Mouse (Mus musculus): ENCODE measurements around the gene Grk3. TPM values are rescaled to one million over a fixed set of nuclear protein-coding genes. Genes with fewer than 3 reads are reported as not detected.

The Grk3 gene
- polyA plus RNA-seq, 1 experiment from 2014 or later, result 2.2 TPM

GRCm38 (mm10) chr5:112935436-112935835 lies 80.2 kb downstream of the Grk3 start:
- H3K27ac ChIP-seq (replicated peaks), result no peak overlapping the region
- ATAC-seq (ENCODE audit: insufficient read depth), result no peak
- no peak overlapping the region for H3K4me3 ChIP-seq (replicated peaks)
- H3K9me3 ChIP-seq (replicated peaks), result no peaks in the 10 kb centered on the region
- no peaks in the 10 kb centered on the region for H3K27me3 ChIP-seq
- H3K9ac ChIP-seq, result no peak overlapping the region
- WGBS (ENCODE audit: insufficient replicate concordance), result 73% methylated on average over 8 of the region's 8 CpGs
- no peak overlapping the region for H3K4me2 ChIP-seq
- no peaks in the 10 kb centered on the region for H3K4me1 ChIP-seq (replicated peaks)
- H3K36me3 ChIP-seq (replicated peaks), result 0 out of 2 replicates have a peak, but pooled peaks cover 10% of the 10 kb centered on the region

- H3K27me3 ChIP-seq, result no peaks in the 10 kb centered on the region
- H3K4me3 ChIP-seq (replicated peaks), result no peak overlapping the region
- H3K27ac ChIP-seq (replicated peaks), result no peak overlapping the region
- no peak overlapping the region for H3K9ac ChIP-seq
- H3K9me3 ChIP-seq (replicated peaks), result no peaks in the 10 kb centered on the region
- H3K4me1 ChIP-seq (replicated peaks), result no peaks in the 10 kb centered on the region
- ATAC-seq (ENCODE audit: insufficient read depth), result no peak
- 72% methylated on average over 11 of the region's 11 CpGs for WGBS (ENCODE audit: insufficient replicate concordance)
- 0 out of 2 replicates have a peak, but pooled peaks cover 7% of the 10 kb centered on the region for H3K36me3 ChIP-seq (replicated peaks)
- H3K4me2 ChIP-seq, result no peak overlapping the region
These were observed 82.6 kb downstream of the Grk3 start for GRCm38 (mm10) chr5:112932878-112933567.

GRCm38 (mm10) chr5:112931901-112932300 lies 83.7 kb downstream of the Grk3 start:
- Histone ChIP-seq H3K27ac (replicated peaks) (no peak overlapping the region), H3K9me3 (replicated peaks) (no peaks in the 10 kb centered on the region), H3K9ac (no peak overlapping the region), H3K27me3 (no peaks in the 10 kb centered on the region), H3K4me2 (no peak overlapping the region), H3K4me3 (replicated peaks) (no peak overlapping the region), H3K36me3 (replicated peaks) (0 out of 2 replicates have a peak, but pooled peaks cover 7% of the 10 kb centered on the region), H3K4me1 (replicated peaks) (no peaks in the 10 kb centered on the region)
- ATAC-seq (ENCODE audit: insufficient read depth), result no peak
- WGBS (ENCODE audit: insufficient replicate concordance), result 65% methylated on average over 5 of the region's 5 CpGs

GRCm38 (mm10) chr5:112928201-112928881 lies 87.2 kb downstream of the Grk3 start:
- no peak overlapping the region for H3K27ac ChIP-seq (replicated peaks)
- H3K4me1 ChIP-seq (replicated peaks), result no peaks in the 10 kb centered on the region
- no peak overlapping the region for H3K9ac ChIP-seq
- no peaks in the 10 kb centered on the region for H3K9me3 ChIP-seq (replicated peaks)
- WGBS (ENCODE audit: insufficient replicate concordance), result 51% methylated on average over 10 of the region's 10 CpGs
- no peak for ATAC-seq (ENCODE audit: insufficient read depth)
- H3K27me3 ChIP-seq, result no peaks in the 10 kb centered on the region
- no peak overlapping the region for H3K4me3 ChIP-seq (replicated peaks)
- 0 out of 2 replicates have a peak, but pooled peaks cover 3% of the 10 kb centered on the region for H3K36me3 ChIP-seq (replicated peaks)
- no peak overlapping the region for H3K4me2 ChIP-seq

- 0 out of 2 replicates have a peak, but pooled peaks cover 3% of the 10 kb centered on the region for H3K36me3 ChIP-seq (replicated peaks)
- H3K4me3 ChIP-seq (replicated peaks), result no peak overlapping the region
- no peak overlapping the region for H3K27ac ChIP-seq (replicated peaks)
- no peaks in the 10 kb centered on the region for H3K27me3 ChIP-seq
- H3K4me1 ChIP-seq (replicated peaks), result peaks cover 4% of the 10 kb centered on the region; the same call in 1 of the 2 replicates
- no peak overlapping the region for H3K9ac ChIP-seq
- ATAC-seq (ENCODE audit: insufficient read depth), result no peak
- WGBS (ENCODE audit: insufficient replicate concordance), result 83% methylated on average over 5 of the region's 5 CpGs
- H3K9me3 ChIP-seq (replicated peaks), result no peaks in the 10 kb centered on the region
- no peak overlapping the region for H3K4me2 ChIP-seq
These were observed 90.2 kb downstream of the Grk3 start for GRCm38 (mm10) chr5:112925422-112925821.

- ATAC-seq (ENCODE audit: insufficient read depth), result no peak
- WGBS (ENCODE audit: insufficient replicate concordance), result 74% methylated on average over 8 of the region's 8 CpGs
- H3K4me2 ChIP-seq, result no peak overlapping the region
- no peak overlapping the region for H3K27ac ChIP-seq (replicated peaks)
- no peak overlapping the region for H3K9ac ChIP-seq
- H3K4me1 ChIP-seq (replicated peaks), result peaks cover 4% of the 10 kb centered on the region; the same call in 1 of the 2 replicates
- no peaks in the 10 kb centered on the region for H3K27me3 ChIP-seq
- H3K36me3 ChIP-seq (replicated peaks), result 0 out of 2 replicates have a peak, but pooled peaks cover 3% of the 10 kb centered on the region
- H3K9me3 ChIP-seq (replicated peaks), result no peaks in the 10 kb centered on the region
- no peak overlapping the region for H3K4me3 ChIP-seq (replicated peaks)
These were observed 90.8 kb downstream of the Grk3 start for GRCm38 (mm10) chr5:112924806-112925205.

- ATAC-seq (ENCODE audit: insufficient read depth), result no peak
- Histone ChIP-seq H3K4me2 (no peak overlapping the region), H3K27ac (replicated peaks) (no peak overlapping the region), H3K4me1 (replicated peaks) (peaks cover 4% of the 10 kb centered on the region; the same call in 1 of the 2 replicates), H3K27me3 (no peaks in the 10 kb centered on the region), H3K9me3 (replicated peaks) (no peaks in the 10 kb centered on the region), H3K4me3 (replicated peaks) (no peak overlapping the region), H3K9ac (no peak overlapping the region), H3K36me3 (replicated peaks) (0 out of 2 replicates have a peak, but pooled peaks cover 3% of the 10 kb centered on the region)
- WGBS (ENCODE audit: insufficient replicate concordance), result 84% methylated on average over 14 of the region's 14 CpGs
These were observed 91.8 kb downstream of the Grk3 start for GRCm38 (mm10) chr5:112923841-112924240.

- Histone ChIP-seq H3K4me1 (replicated peaks) (peaks cover 4% of the 10 kb centered on the region; the same call in 1 of the 2 replicates), H3K9ac (no peak overlapping the region), H3K4me2 (no peak overlapping the region), H3K9me3 (replicated peaks) (no peaks in the 10 kb centered on the region), H3K4me3 (replicated peaks) (no peak overlapping the region), H3K27ac (replicated peaks) (no peak overlapping the region), H3K36me3 (replicated peaks) (0 out of 2 replicates have a peak, but pooled peaks cover 3% of the 10 kb centered on the region), H3K27me3 (no peaks in the 10 kb centered on the region)
- no peak for ATAC-seq (ENCODE audit: insufficient read depth)
These were observed 93.7 kb downstream of the Grk3 start for GRCm38 (mm10) chr5:112921914-112922313.

- no peaks in the 10 kb centered on the region for H3K9me3 ChIP-seq (replicated peaks)
- no peaks in the 10 kb centered on the region for H3K27me3 ChIP-seq
- no peaks in the 10 kb centered on the region for H3K4me1 ChIP-seq (replicated peaks)
- no peak overlapping the region for H3K27ac ChIP-seq (replicated peaks)
- no peak overlapping the region for H3K9ac ChIP-seq
- no peak overlapping the region for H3K4me2 ChIP-seq
- H3K4me3 ChIP-seq (replicated peaks), result no peak overlapping the region
- WGBS (ENCODE audit: insufficient replicate concordance), result 77% methylated on average over 5 of the region's 5 CpGs
- H3K36me3 ChIP-seq (replicated peaks), result no peaks in the 10 kb centered on the region
- no peak for ATAC-seq (ENCODE audit: insufficient read depth)
These were observed 105.2 kb downstream of the Grk3 start for GRCm38 (mm10) chr5:112910381-112910780.

- H3K4me1 ChIP-seq (replicated peaks), result no peaks in the 10 kb centered on the region
- ATAC-seq (ENCODE audit: insufficient read depth), result no peak
- H3K27ac ChIP-seq (replicated peaks), result no peak overlapping the region
- no peak overlapping the region for H3K9ac ChIP-seq
- no peak overlapping the region for H3K4me3 ChIP-seq (replicated peaks)
- H3K4me2 ChIP-seq, result no peak overlapping the region
- H3K9me3 ChIP-seq (replicated peaks), result no peaks in the 10 kb centered on the region
- 29% methylated on average over 2 of the region's 2 CpGs for WGBS (ENCODE audit: insufficient replicate concordance)
- no peaks in the 10 kb centered on the region for H3K36me3 ChIP-seq (replicated peaks)
- no peaks in the 10 kb centered on the region for H3K27me3 ChIP-seq
These were observed 107.4 kb downstream of the Grk3 start for GRCm38 (mm10) chr5:112908169-112908614.

- H3K36me3 ChIP-seq (replicated peaks), result no peaks in the 10 kb centered on the region
- WGBS (ENCODE audit: insufficient replicate concordance), result 59% methylated on average over 6 of the region's 6 CpGs
- no peaks in the 10 kb centered on the region for H3K9me3 ChIP-seq (replicated peaks)
- H3K4me2 ChIP-seq, result no peak overlapping the region
- no peak overlapping the region for H3K9ac ChIP-seq
- H3K4me3 ChIP-seq (replicated peaks), result no peak overlapping the region
- H3K27me3 ChIP-seq, result no peaks in the 10 kb centered on the region
- H3K4me1 ChIP-seq (replicated peaks), result no peaks in the 10 kb centered on the region
- no peak overlapping the region for H3K27ac ChIP-seq (replicated peaks)
- no peak for ATAC-seq (ENCODE audit: insufficient read depth)
These were observed 108.1 kb downstream of the Grk3 start for GRCm38 (mm10) chr5:112907504-112907903.

Data from liver, embryonic 15.5 days (tissue).